Mouse (Mus musculus) embryonic facial prominence, embryonic 12.5 days (tissue): Measurements from ENCODE around the gene Mrpl48. TPM values are rescaled to one million over a fixed set of nuclear protein-coding genes. Genes with fewer than 3 reads are reported as not detected.
A peak's percentile ranks its signal among the peaks of the same experiment; 100 is the strongest.

Source experiments
- ATAC-seq: fragments of 200-750 bp; cut with Nextera tagmentation; 2 replicates; pipeline ENCODE4 v1.8.0; 2017; ENCODE audit not compliant: insufficient number of reproducible peaks, insufficient read depth, low FRiP score, low TSS enrichment
- H3K27ac ChIP-seq: fragments of 300-500 bp; sonication (generic); 2 replicates; pipeline ENCODE4 v1.5.1; 2016; ENCODE audit warnings: mild to moderate bottlenecking
- H3K27me3 ChIP-seq: fragments of 300-500 bp; sonication (generic); 2 replicates; pipeline ENCODE4 v1.6.1; 2016; ENCODE audit warnings: mild to moderate bottlenecking, moderate library complexity
- H3K36me3 ChIP-seq: fragments of 300-500 bp; sonication (generic); 2 replicates; pipeline ENCODE4 v1.6.1; 2016; ENCODE audit warnings: mild to moderate bottlenecking
- H3K4me1 ChIP-seq: fragments of 300-500 bp; sonication (generic); 2 replicates; pipeline ENCODE4 v1.6.1; 2016
- H3K4me2 ChIP-seq: fragments of 300-500 bp; sonication (generic); replicated peaks from 2 replicates; pipeline ENCODE4 v1.6.1; 2016; ENCODE audit warnings: mild to moderate bottlenecking, moderate library complexity
- H3K4me3 ChIP-seq: fragments of 300-500 bp; sonication (generic); 2 replicates; pipeline ENCODE4 v1.5.1; 2016; ENCODE audit warnings: mild to moderate bottlenecking
- H3K9ac ChIP-seq: fragments of 300-500 bp; sonication (generic); 2 replicates; pipeline ENCODE4 v1.6.1; 2016; ENCODE audit warnings: mild to moderate bottlenecking, moderate library complexity
- H3K9me3 ChIP-seq: fragments of 300-500 bp; sonication (generic); 2 replicates; pipeline ENCODE4 v1.6.1; 2016; ENCODE audit warnings: mild to moderate bottlenecking, moderate library complexity
- WGBS: fragments of 180-500 bp; shearing (Covaris S2); methylation state at CpG from one replicate; pipeline ENCODE4 v1.1.7; 2016; 5-methylcytosine and 5-hydroxymethylcytosine counted together
- polyA plus RNA-seq: library from polyadenylated mRNA; unstranded; fragments of >200 nt; fragmentation: Nextera tagmentation; extraction: Ambion mirVana; gene quantifications from 2 replicates; pipeline ENCODE4 v1.2.1, GENCODE M21; 2016

Gene Mrpl48
- polyA plus RNA-seq = 64.3 and 67.4 TPM in 2 replicates

DNA sequence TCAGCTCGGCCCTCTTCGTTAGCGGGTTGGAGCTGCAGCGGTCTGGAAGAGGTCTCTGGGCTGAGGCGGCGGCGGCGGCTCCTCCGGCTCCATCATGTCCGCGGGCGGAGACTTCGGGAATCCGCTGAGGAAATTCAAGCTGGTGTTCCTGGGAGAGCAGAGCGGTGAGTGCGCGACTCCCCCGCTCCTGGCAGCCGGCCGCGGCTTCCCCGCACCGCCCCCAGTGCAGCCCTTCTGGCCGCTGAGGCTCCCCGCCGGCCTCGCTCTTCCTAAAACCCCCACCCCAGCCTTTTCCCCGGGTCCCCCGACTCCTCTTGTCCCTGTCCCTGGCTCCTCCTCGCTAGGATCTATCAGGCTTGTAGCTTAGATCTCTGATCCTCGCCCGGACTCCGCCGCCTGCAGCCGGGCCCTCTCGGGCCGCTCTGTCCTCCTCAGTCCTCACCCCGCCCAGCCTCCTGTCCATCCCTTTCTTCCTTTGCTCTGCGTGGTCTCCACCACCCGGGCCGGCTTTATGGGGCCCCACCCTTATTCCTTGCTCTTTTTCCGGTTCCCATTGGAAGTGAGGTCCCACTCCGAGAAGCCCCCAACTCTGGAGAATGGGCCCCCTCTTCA lies at the start of gene Mrpl48:
Mrpl48 (minus strand) TSS at position 172 of the 612 bp plus-strand sequence.
- peak; percentile 29 for ATAC-seq
- peak within 1 kb of the TSS; percentile 96 for H3K9ac ChIP-seq
- under 1% methylated on average over 42 of the region's 43 CpGs for WGBS
- peak within 1 kb of the TSS; percentile 64 for H3K4me2 ChIP-seq
- H3K9me3 ChIP-seq = no peaks in the 10 kb centered on the region
- H3K27me3 ChIP-seq = no peaks in the 10 kb centered on the region
- H3K36me3 ChIP-seq = no peaks in the 10 kb centered on the region
- H3K4me1 ChIP-seq = peaks cover 6% of the 10 kb centered on the region
- H3K27ac ChIP-seq = peak within 1 kb of the TSS; percentile 99
- peak within 1 kb of the TSS; percentile 99 for H3K4me3 ChIP-seq

DNA sequence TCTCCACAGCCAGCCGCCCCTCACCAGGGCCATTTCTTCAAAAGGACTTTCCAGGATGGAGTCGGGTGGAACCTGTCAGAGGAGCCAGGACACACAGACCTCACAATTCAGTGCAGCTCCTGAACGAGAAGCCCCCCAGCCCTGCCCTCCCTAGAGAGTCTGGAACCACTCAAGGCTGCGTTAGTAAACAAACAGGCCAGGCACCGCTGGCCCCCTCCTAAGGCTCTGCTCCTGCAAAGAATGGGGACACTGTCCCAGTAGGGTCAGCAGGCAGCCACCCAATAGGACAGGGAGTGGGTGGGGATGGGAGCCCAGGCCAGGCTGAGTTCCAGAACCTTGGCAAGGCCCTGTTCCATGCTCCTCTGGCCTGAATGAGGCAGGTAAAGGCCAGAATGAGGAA lies 48.6 kb upstream of the Mrpl48 start:
- Histone ChIP-seq H3K4me2 (no peak overlapping the region), H3K9me3 (no peaks in the 10 kb centered on the region), H3K36me3 (no peaks in the 10 kb centered on the region), H3K27ac (no peak overlapping the region), H3K4me1 (peaks cover 26% of the 10 kb centered on the region; the same call in 1 of the 2 replicates), H3K27me3 (no peaks in the 10 kb centered on the region), H3K9ac (no peak overlapping the region), H3K4me3 (no peak overlapping the region)
- 19% methylated on average over 5 of the region's 5 CpGs for WGBS
- ATAC-seq = no peak

DNA sequence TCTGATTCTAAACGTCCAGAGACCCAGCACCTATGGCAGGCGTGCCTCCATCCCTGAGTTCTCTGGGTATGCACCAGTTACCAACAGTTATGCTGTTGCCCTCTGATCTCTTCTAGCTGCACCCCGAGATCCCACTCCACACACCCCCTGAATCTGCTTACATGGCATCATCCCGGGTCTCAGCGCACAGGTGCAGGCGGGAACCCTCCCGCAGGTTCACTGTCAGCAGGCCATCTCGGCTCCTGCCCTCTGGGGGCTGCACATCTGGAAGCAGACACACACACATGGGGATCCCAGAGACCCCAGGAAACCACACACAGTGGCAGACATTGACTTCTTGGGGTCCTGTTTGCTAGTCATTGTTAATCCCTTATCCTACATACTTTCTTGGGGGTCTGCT lies 46.3 kb upstream of the Mrpl48 start:
- Histone ChIP-seq H3K27me3 (no peaks in the 10 kb centered on the region), H3K36me3 (no peaks in the 10 kb centered on the region), H3K27ac (peak overlapping the region; percentile 48; the same call in 1 of the 2 replicates), H3K4me2 (no peak overlapping the region), H3K4me3 (no peak overlapping the region), H3K9me3 (no peaks in the 10 kb centered on the region), H3K9ac (no peak overlapping the region), H3K4me1 (peaks cover 26% of the 10 kb centered on the region; the same call in 1 of the 2 replicates)
- no peak for ATAC-seq
- 81% methylated on average over 8 of the region's 8 CpGs for WGBS

DNA sequence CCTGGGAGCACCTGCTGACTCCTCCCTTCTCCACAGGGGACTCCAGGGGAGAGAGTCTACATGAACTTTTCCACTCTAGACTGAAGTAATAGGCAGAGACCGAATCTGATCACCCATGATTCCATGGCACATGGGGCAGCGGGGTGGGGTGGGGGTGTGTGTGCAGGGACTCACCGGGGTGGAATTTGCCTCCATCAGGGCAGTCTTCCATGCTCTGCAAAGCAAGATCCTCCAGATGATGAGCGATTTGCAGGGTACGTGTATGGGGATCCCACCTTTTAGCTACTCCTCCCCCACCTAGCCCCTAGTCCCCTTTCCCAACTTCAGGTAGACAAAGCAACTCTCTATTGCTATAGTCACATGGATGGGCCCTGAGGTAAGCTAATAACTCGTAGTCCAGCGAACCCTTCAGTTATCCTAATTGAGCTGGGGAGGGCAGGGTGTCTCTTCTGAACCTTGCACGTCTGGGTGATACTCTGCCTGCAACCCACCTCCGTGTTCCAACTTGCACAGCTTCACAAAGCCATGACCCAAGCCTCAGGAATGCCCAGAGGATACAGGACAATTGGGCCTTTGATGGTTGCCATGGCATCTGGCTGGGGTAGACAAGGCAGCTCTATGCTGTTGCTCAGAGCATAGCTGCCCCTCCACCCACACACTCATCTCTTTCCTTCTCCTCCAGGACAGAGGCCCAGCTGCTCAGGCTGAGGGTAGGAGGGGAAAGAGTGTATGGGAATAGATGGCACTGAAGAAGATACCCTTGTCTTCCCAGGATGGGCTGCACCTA lies 45.6 kb upstream of the Mrpl48 start:
- Histone ChIP-seq H3K4me2 (no peak overlapping the region), H3K27ac (peak overlapping the region; percentile 48; the same call in 1 of the 2 replicates)

DNA sequence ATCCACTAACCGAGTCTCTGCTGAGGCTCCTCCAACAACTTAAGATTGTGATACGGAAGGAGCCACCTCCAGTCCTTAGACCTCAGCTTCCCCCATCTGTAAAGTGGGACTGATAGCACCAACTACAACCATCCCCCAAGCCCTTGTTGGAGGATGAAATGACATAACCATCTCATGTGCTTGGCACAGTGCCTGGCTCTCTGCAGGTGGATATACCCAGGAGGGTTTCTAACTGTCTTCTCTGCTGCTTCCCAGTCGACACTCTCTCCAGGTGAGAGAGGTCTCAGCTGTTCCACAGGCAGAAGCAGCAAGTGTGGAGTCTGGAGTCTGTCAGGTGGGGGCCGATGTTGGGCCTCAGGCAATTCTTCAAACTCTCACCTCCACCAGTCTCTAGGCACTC lies 42.9 kb upstream of the Mrpl48 start:
- Histone ChIP-seq H3K4me1 (peaks cover 7% of the 10 kb centered on the region; the same call in 1 of the 2 replicates), H3K9ac (no peak overlapping the region), H3K36me3 (no peaks in the 10 kb centered on the region), H3K4me2 (no peak overlapping the region), H3K4me3 (no peak overlapping the region), H3K27me3 (no peaks in the 10 kb centered on the region), H3K9me3 (no peaks in the 10 kb centered on the region), H3K27ac (no peak overlapping the region)
- WGBS = 62% methylated on average over 4 of the region's 4 CpGs
- no peak for ATAC-seq

More for the DNA sequence above, 45.6 kb upstream of the Mrpl48 start:
- no peak overlapping the region for H3K4me3 ChIP-seq
- H3K9ac ChIP-seq = no peak overlapping the region
- no peaks in the 10 kb centered on the region for H3K9me3 ChIP-seq
- no peak for ATAC-seq
- WGBS = 65% methylated on average over 9 of the region's 9 CpGs
- H3K27me3 ChIP-seq = no peaks in the 10 kb centered on the region
- H3K4me1 ChIP-seq = peaks cover 24% of the 10 kb centered on the region; the same call in 1 of the 2 replicates
- no peaks in the 10 kb centered on the region for H3K36me3 ChIP-seq

DNA sequence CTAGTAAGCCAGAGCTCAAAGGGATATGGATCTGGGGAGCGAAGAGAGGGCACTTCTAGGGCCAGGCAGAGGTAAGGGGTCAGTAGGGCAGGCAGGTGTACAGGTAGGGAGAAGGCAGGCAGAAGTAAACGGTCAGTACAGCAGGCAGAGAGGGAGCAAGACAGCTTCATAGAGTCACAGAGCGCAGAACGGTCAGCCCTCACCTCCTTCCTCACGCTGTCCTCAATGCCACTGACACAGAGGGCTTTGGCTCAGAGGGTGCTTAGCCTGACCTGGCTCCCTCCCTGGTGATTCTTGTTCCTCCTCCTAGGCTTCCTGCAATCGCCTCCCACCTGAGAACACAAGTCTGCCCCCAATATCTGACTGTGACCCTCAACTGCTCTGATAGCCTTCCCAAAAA lies 42.3 kb upstream of the Mrpl48 start:
- H3K27me3 ChIP-seq = no peaks in the 10 kb centered on the region
- no peaks in the 10 kb centered on the region for H3K36me3 ChIP-seq
- no peak overlapping the region for H3K27ac ChIP-seq
- peaks cover 6% of the 10 kb centered on the region; the same call in 1 of the 2 replicates for H3K4me1 ChIP-seq
- H3K4me2 ChIP-seq = no peak overlapping the region
- no peak overlapping the region for H3K4me3 ChIP-seq
- no peak overlapping the region for H3K9ac ChIP-seq
- ATAC-seq = no peak
- WGBS = 74% methylated on average over 6 of the region's 6 CpGs
- no peaks in the 10 kb centered on the region for H3K9me3 ChIP-seq

DNA sequence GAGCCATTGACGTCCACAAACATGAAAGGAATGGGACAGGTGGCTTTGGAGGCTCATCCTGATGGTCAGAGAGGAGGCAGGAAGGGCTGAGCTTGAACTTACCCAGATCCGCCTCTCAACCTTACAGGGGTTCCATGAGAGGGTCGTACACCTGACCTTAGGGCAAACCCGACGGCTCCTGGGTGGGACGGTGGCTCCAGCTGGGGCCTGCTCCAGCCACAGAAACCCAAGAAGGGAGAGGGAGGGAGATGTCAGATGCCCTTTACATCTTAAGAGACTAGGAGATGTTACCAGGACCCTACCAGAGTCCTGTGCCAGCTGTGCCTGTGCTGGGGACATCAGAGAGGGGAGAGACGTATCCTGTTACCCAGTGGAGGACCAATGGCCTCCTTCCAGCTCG lies 41.7 kb upstream of the Mrpl48 start:
- Histone ChIP-seq H3K27me3 (no peaks in the 10 kb centered on the region), H3K4me1 (peaks cover 6% of the 10 kb centered on the region; the same call in 1 of the 2 replicates), H3K4me3 (no peak overlapping the region), H3K4me2 (no peak overlapping the region), H3K36me3 (no peaks in the 10 kb centered on the region), H3K27ac (no peak overlapping the region), H3K9ac (no peak overlapping the region), H3K9me3 (no peaks in the 10 kb centered on the region)
- no peak for ATAC-seq
- WGBS = 63% methylated on average over 8 of the region's 8 CpGs

DNA sequence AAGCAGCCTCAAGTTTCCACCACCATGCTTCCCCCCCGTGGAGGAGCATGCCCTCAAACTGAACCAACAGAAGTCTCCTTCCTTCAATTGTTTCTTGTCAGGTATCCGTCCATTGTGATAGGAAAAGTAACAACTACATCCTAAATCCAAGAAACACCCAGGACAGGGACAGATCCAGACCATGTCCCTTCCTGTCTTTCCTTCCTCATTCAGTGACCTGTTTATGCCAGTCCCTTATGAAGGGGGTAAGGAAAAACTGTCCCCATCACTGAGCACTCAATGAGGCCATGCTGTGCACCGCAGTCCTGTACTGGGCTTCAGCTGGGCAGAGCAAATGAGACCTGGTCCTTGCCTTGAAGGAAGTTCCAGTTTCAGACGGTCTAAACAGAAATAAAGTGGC lies 41.0 kb upstream of the Mrpl48 start:
- H3K4me1 ChIP-seq = peaks cover 4% of the 10 kb centered on the region; the same call in 1 of the 2 replicates
- no peak overlapping the region for H3K27ac ChIP-seq
- no peaks in the 10 kb centered on the region for H3K36me3 ChIP-seq
- H3K9ac ChIP-seq = no peak overlapping the region
- H3K9me3 ChIP-seq = no peaks in the 10 kb centered on the region
- no peak overlapping the region for H3K4me2 ChIP-seq
- no peaks in the 10 kb centered on the region for H3K27me3 ChIP-seq
- no peak overlapping the region for H3K4me3 ChIP-seq
- WGBS = 71% methylated on average over 4 of the region's 4 CpGs
- no peak for ATAC-seq

DNA sequence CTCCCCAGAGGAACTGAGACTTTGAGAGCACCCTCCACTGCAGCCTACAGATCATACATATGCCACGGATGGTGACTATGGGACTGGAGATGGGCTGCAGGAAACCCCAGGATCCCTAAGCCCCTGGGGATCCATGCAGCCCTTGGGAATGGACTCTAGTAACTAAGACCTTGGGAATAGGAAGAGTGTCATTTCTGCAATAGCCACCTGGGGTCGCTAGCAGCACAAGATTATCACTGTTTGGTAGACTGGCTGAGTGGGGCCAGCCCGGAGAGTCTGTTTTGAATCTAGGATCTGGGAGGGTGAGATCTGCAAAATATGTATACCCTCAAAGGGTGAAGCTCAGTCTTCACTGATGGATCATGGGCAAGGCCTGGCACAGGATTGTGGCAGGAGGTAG lies 37.0 kb upstream of the Mrpl48 start:
- Histone ChIP-seq H3K4me3 (no peak overlapping the region), H3K27ac (no peak overlapping the region), H3K9me3 (no peaks in the 10 kb centered on the region), H3K27me3 (no peaks in the 10 kb centered on the region), H3K36me3 (no peaks in the 10 kb centered on the region), H3K9ac (no peak overlapping the region), H3K4me2 (no peak overlapping the region), H3K4me1 (no peaks in the 10 kb centered on the region)
- ATAC-seq = no peak
- 37% methylated on average over 3 of the region's 3 CpGs for WGBS

DNA sequence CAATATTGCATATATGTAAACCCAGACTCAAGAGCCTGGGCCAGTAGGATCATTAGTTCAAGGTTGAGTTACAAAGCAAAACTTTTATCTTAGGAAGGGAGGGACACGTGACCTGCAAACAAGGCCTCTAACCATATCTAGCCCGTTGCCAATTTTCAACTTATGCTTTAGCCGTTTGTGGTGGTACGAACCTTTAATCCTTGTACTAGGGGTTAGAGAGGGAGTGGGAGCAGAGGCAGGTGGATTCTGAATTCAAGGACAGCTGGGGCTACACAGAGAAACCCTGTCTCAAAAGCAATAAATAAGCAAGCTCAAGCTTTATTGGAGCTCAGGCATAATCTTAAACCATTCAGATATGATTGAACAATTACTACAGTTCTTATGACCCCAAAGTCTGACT lies 34.3 kb upstream of the Mrpl48 start:
- H3K27me3 ChIP-seq = no peaks in the 10 kb centered on the region
- no peak overlapping the region for H3K4me2 ChIP-seq
- no peaks in the 10 kb centered on the region for H3K9me3 ChIP-seq
- H3K36me3 ChIP-seq = no peaks in the 10 kb centered on the region; the same call in none of the 2 replicates
- H3K4me1 ChIP-seq = no peaks in the 10 kb centered on the region
- H3K27ac ChIP-seq = no peak overlapping the region
- no peak overlapping the region for H3K4me3 ChIP-seq
- 90% methylated on average over 4 of the region's 4 CpGs for WGBS
- H3K9ac ChIP-seq = no peak overlapping the region
- ATAC-seq = no peak

DNA sequence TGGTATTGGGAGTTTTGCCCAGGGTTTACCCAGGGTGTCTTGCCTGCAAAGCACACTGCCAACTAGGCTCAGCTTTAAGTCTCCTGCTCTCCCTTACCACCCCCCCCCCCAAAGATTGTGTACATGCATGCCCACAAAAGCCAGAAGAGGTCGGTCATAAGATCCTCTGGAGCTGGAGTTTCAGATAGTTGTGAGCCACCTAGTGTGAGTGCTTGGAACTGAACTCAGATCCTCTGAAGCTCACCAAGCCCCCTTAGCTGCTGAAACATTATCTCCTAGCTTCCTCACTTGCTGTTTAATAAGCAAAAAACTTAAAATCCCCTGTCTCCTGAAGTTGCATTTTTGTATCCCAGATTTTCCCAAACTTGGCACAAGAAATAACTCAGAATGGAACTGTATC lies 29.6 kb upstream of the Mrpl48 start:
- no peaks in the 10 kb centered on the region for H3K27me3 ChIP-seq
- ATAC-seq = no peak
- H3K4me1 ChIP-seq = no peaks in the 10 kb centered on the region
- H3K9ac ChIP-seq = no peak overlapping the region
- WGBS = 7% methylated on average over 1 of the region's 1 CpGs
- H3K9me3 ChIP-seq = no peaks in the 10 kb centered on the region
- no peak overlapping the region for H3K27ac ChIP-seq
- H3K4me2 ChIP-seq = no peak overlapping the region
- no peak overlapping the region for H3K4me3 ChIP-seq
- H3K36me3 ChIP-seq = peaks cover 12% of the 10 kb centered on the region

DNA sequence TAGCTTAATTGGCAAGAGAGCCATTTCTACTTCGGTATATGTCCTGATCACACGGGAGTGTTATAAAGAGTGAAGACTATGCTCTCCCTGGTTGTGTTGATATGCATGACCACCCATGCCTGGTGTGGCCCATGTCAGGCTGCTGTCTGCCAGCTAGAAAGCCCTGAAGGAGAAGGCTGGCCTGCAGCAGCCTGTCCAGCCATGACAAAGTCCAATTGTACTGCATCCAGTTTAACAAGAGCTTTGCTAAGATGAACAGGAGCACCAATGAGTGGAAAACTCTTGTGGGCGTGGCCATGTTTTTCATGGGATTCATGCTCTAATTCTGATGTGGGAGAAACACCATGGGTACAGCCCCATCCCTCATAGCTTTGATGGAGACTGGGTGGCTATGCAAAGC lies 16.4 kb upstream of the Mrpl48 start:
- Histone ChIP-seq H3K4me3 (no peak overlapping the region), H3K27ac (no peak overlapping the region), H3K4me2 (no peak overlapping the region), H3K9me3 (no peaks in the 10 kb centered on the region), H3K4me1 (no peaks in the 10 kb centered on the region), H3K9ac (no peak overlapping the region), H3K27me3 (no peaks in the 10 kb centered on the region), H3K36me3 (no peaks in the 10 kb centered on the region)
- 74% methylated on average over 3 of the region's 3 CpGs for WGBS
- no peak for ATAC-seq
